Mouse (Mus musculus) midbrain, embryonic 13.5 days (tissue): ENCODE data around the gene Rgs9. TPM values are rescaled to one million over a fixed set of nuclear protein-coding genes. Genes with fewer than 3 reads are reported as not detected.

Source experiments
- ATAC-seq: fragments of 200-750 bp; cut with Nextera tagmentation; 2 replicates; pipeline ENCODE4 v1.8.0; 2017; ENCODE audit warnings: mild to moderate bottlenecking, moderate TSS enrichment, moderate library complexity
- H3K27ac ChIP-seq: fragments of 300-500 bp; sonication (generic); 2 replicates; pipeline ENCODE4 v1.5.1; 2015; ENCODE audit warnings: inconsistent platforms, mild to moderate bottlenecking, moderate library complexity
- H3K27me3 ChIP-seq: fragments of 300-500 bp; sonication (generic); 2 replicates; pipeline ENCODE4 v1.6.1; 2015; ENCODE audit warnings: mild to moderate bottlenecking, inconsistent platforms
- H3K36me3 ChIP-seq: fragments of 300-500 bp; sonication (generic); 2 replicates; pipeline ENCODE4 v1.6.1; 2015; ENCODE audit warnings: mild to moderate bottlenecking, inconsistent platforms
- H3K4me1 ChIP-seq: fragments of 300-500 bp; sonication (generic); replicated peaks from 2 replicates; pipeline ENCODE4 v1.6.1; 2015; ENCODE audit warnings: inconsistent platforms
- H3K4me2 ChIP-seq: fragments of 300-500 bp; sonication (generic); replicated peaks from 2 replicates; pipeline ENCODE4 v1.6.1; 2015; ENCODE audit warnings: moderate library complexity, mild to moderate bottlenecking, inconsistent platforms
- H3K4me3 ChIP-seq: fragments of 300-500 bp; sonication (generic); replicated peaks from 2 replicates; pipeline ENCODE4 v1.5.1; 2015; ENCODE audit warnings: mild to moderate bottlenecking, inconsistent platforms
- H3K9ac ChIP-seq: fragments of 300-500 bp; sonication (generic); replicated peaks from 2 replicates; pipeline ENCODE4 v1.6.1; 2015; ENCODE audit warnings: mild to moderate bottlenecking, inconsistent platforms
- H3K9me3 ChIP-seq: fragments of 300-500 bp; sonication (generic); 2 replicates; pipeline ENCODE4 v1.6.1; 2016; ENCODE audit warnings: mild to moderate bottlenecking, inconsistent platforms
- WGBS: fragments of 180-500 bp; shearing (Covaris S2); methylation state at CpG from one replicate; pipeline ENCODE4 v1.1.7; 2015; 5-methylcytosine and 5-hydroxymethylcytosine counted together
- polyA plus RNA-seq: library from polyadenylated mRNA; unstranded; fragments of >200 nt; fragmentation: Nextera tagmentation; extraction: Ambion mirVana; gene quantifications from 2 replicates; pipeline ENCODE4 v1.2.1, GENCODE M21; 2015

The Rgs9 gene
- polyA plus RNA-seq, 1 experiment from 2014 or later = 7.3 TPM

- Histone ChIP-seq H3K4me1 (peaks cover 12% of the 10 kb centered on the region; the same call in 1 of the 2 replicates), H3K4me3 (no peak overlapping the region), H3K4me2 (peak overlapping the region; percentile 36), H3K9ac (no peak overlapping the region), H3K27ac (no peak overlapping the region), H3K36me3 (no peaks in the 10 kb centered on the region), H3K9me3 (no peaks in the 10 kb centered on the region), H3K27me3 (no peaks in the 10 kb centered on the region)
- WGBS = 39% methylated on average over 17 of the region's 17 CpGs
- ATAC-seq = peak; percentile 79
Measured at GRCm38 (mm10) chr11:109330706-109331393, 32.9 kb upstream of the Rgs9 start.

DNA sequence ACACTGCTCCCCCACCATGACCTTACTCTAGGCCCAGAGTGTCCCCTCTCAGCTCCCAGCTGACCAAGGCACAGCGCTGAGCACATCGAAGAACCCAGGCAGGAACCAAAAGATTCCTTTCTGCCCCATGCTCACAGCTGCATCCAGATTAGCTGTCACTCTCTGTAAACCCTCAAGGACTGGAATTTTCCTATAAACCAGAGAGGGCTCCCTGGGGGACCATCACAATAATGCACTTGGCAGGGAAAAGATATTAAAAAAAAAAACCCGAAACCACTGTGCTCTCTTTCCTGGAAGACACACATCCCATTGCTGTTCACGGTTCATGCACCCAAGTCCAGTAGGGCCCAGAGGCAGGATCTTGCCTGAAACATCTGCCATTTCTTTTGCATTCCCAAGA, 31.4 kb upstream of the Rgs9 start:
- 73% methylated on average over 4 of the region's 4 CpGs for WGBS
- H3K4me2 ChIP-seq = no peak overlapping the region
- no peak overlapping the region for H3K27ac ChIP-seq
- H3K9ac ChIP-seq = no peak overlapping the region
- H3K27me3 ChIP-seq = no peaks in the 10 kb centered on the region
- H3K4me3 ChIP-seq = no peak overlapping the region
- no peaks in the 10 kb centered on the region for H3K9me3 ChIP-seq
- no peak for ATAC-seq
- no peaks in the 10 kb centered on the region for H3K36me3 ChIP-seq
- H3K4me1 ChIP-seq = peaks cover 12% of the 10 kb centered on the region; the same call in 1 of the 2 replicates

GRCm38 (mm10) chr11:109327952-109328351, 30.0 kb upstream of the Rgs9 start:
- Histone ChIP-seq H3K4me3 (no peak overlapping the region), H3K9ac (no peak overlapping the region), H3K27me3 (no peaks in the 10 kb centered on the region), H3K27ac (no peak overlapping the region), H3K9me3 (no peaks in the 10 kb centered on the region), H3K4me2 (no peak overlapping the region), H3K4me1 (peaks cover 12% of the 10 kb centered on the region; the same call in 1 of the 2 replicates), H3K36me3 (no peaks in the 10 kb centered on the region)
- 87% methylated on average over 10 of the region's 10 CpGs for WGBS
- no peak for ATAC-seq

DNA sequence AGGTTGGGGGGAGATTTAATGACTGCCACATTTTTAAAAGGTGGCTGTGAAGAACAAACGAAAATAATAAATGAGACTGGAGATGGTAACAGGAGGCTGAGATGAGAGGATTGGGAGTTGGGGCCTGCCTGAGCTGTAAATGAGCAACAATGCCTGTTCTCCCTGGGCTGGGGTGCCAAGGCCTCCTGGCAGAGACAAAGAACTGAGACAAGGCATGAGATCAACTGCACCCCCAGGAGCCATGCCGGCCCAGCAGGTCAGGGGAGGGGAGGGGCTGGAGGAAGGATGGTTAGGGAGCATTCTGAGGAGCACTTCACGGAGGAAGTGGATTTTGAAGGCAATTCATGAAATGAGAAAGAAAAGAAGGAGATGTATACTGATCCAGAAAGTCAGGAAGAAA, 29.5 kb upstream of the Rgs9 start:
- Histone ChIP-seq H3K27me3 (no peaks in the 10 kb centered on the region), H3K36me3 (no peaks in the 10 kb centered on the region), H3K4me3 (no peak overlapping the region), H3K27ac (peak overlapping the region; percentile 25; the same call in 1 of the 2 replicates), H3K4me1 (peaks cover 12% of the 10 kb centered on the region; the same call in 1 of the 2 replicates), H3K9me3 (no peaks in the 10 kb centered on the region), H3K4me2 (no peak overlapping the region), H3K9ac (no peak overlapping the region)
- no peak for ATAC-seq
- WGBS = 30% methylated on average over 3 of the region's 3 CpGs

GRCm38 (mm10) chr11:109326270-109326669, 28.3 kb upstream of the Rgs9 start:
- WGBS = 88% methylated on average over 13 of the region's 13 CpGs
- peaks cover 10% of the 10 kb centered on the region; the same call in 1 of the 2 replicates for H3K4me1 ChIP-seq

DNA sequence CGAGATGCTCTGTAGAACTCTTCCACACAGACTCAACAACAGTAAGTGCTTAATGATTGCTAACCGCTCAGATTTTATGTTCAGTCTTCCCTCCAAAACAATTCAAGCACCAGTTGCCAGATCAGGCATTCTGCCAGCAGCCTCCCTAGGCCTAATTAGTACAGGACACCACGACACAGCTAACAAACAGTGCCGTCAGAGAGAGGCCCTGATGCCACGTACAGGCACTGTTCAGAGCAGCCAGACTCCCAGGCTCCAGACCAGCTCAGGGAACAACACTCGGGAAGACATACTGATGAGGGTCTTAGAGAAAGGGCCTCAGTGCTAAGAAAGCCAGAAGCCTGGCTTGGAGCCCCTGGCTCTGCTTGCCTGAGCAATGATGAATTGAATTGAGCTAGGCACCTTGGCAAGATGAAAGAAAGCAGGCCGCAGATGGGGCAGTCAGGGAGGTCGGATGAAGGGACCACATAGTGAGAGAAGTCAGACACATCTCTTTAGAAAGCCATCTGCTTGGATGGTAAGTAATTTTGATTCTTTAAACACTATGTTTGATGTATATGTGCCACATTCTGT, 22.5 kb upstream of the Rgs9 start:
- WGBS = 39% methylated on average over 8 of the region's 8 CpGs

More at GRCm38 (mm10) chr11:109326270-109326669, 28.3 kb upstream of the Rgs9 start:
- Histone ChIP-seq H3K9me3 (no peaks in the 10 kb centered on the region), H3K9ac (no peak overlapping the region), H3K27ac (no peak overlapping the region), H3K36me3 (no peaks in the 10 kb centered on the region), H3K4me2 (no peak overlapping the region), H3K4me3 (no peak overlapping the region), H3K27me3 (no peaks in the 10 kb centered on the region)
- no peak for ATAC-seq

GRCm38 (mm10) chr11:109319946-109320345, 22.0 kb upstream of the Rgs9 start:
- no peaks in the 10 kb centered on the region for H3K36me3 ChIP-seq
- H3K4me2 ChIP-seq = no peak overlapping the region
- no peaks in the 10 kb centered on the region for H3K9me3 ChIP-seq
- ATAC-seq = no peak
- H3K4me1 ChIP-seq = 0 out of 2 replicates have a peak, but pooled peaks cover 8% of the 10 kb centered on the region
- 87% methylated on average over 5 of the region's 5 CpGs for WGBS
- H3K27ac ChIP-seq = peak overlapping the region; percentile 65; the same call in 1 of the 2 replicates
- peaks cover 9% of the 10 kb centered on the region for H3K27me3 ChIP-seq
- H3K4me3 ChIP-seq = no peak overlapping the region
- no peak overlapping the region for H3K9ac ChIP-seq

More for the DNA sequence above, 22.5 kb upstream of the Rgs9 start:
- Histone ChIP-seq H3K9me3 (no peaks in the 10 kb centered on the region), H3K9ac (peak overlapping the region; percentile 41; the same call in 1 of the 2 replicates), H3K27me3 (peaks cover 5% of the 10 kb centered on the region; the same call in 1 of the 2 replicates), H3K4me2 (no peak overlapping the region), H3K36me3 (no peaks in the 10 kb centered on the region), H3K27ac (peak overlapping the region; percentile 65), H3K4me1 (0 out of 2 replicates have a peak, but pooled peaks cover 8% of the 10 kb centered on the region), H3K4me3 (no peak overlapping the region)
- ATAC-seq = peak; percentile 83

GRCm38 (mm10) chr11:109319471-109319870, 21.5 kb upstream of the Rgs9 start:
- no peaks in the 10 kb centered on the region for H3K9me3 ChIP-seq
- no peak for ATAC-seq
- H3K27ac ChIP-seq = no peak overlapping the region

GRCm38 (mm10) chr11:109316921-109317320, 19.0 kb upstream of the Rgs9 start:
- Histone ChIP-seq H3K27me3 (peaks cover 22% of the 10 kb centered on the region), H3K9me3 (no peaks in the 10 kb centered on the region), H3K4me1 (0 out of 2 replicates have a peak, but pooled peaks cover 8% of the 10 kb centered on the region), H3K9ac (no peak overlapping the region), H3K4me3 (no peak overlapping the region), H3K27ac (no peak overlapping the region), H3K4me2 (no peak overlapping the region), H3K36me3 (no peaks in the 10 kb centered on the region)
- WGBS = 44% methylated on average over 4 of the region's 4 CpGs
- no peak for ATAC-seq

More at GRCm38 (mm10) chr11:109319471-109319870, 21.5 kb upstream of the Rgs9 start:
- no peak overlapping the region for H3K4me3 ChIP-seq
- peaks cover 10% of the 10 kb centered on the region for H3K27me3 ChIP-seq
- 96% methylated on average over 4 of the region's 4 CpGs for WGBS
- no peak overlapping the region for H3K4me2 ChIP-seq
- H3K4me1 ChIP-seq = 0 out of 2 replicates have a peak, but pooled peaks cover 8% of the 10 kb centered on the region
- no peak overlapping the region for H3K9ac ChIP-seq
- H3K36me3 ChIP-seq = no peaks in the 10 kb centered on the region

GRCm38 (mm10) chr11:109311885-109312605, 14.1 kb upstream of the Rgs9 start:
- Histone ChIP-seq H3K36me3 (no peaks in the 10 kb centered on the region), H3K4me3 (peak overlapping the region; percentile 64), H3K27ac (peak overlapping the region; percentile 79), H3K9me3 (no peaks in the 10 kb centered on the region), H3K4me1 (no peaks in the 10 kb centered on the region), H3K9ac (peak overlapping the region; percentile 82), H3K4me2 (peak overlapping the region; percentile 62), H3K27me3 (peaks cover 22% of the 10 kb centered on the region)
- peak; percentile 97 for ATAC-seq
- WGBS = 10% methylated on average over 20 of the region's 20 CpGs

- no peak overlapping the region for H3K9ac ChIP-seq
- 0 out of 2 replicates have a peak, but pooled peaks cover 4% of the 10 kb centered on the region for H3K9me3 ChIP-seq
- no peaks in the 10 kb centered on the region for H3K36me3 ChIP-seq
- no peak overlapping the region for H3K4me2 ChIP-seq
- no peaks in the 10 kb centered on the region for H3K27me3 ChIP-seq
- ATAC-seq = no peak
- no peaks in the 10 kb centered on the region for H3K4me1 ChIP-seq
- H3K27ac ChIP-seq = no peak overlapping the region
- no peak overlapping the region for H3K4me3 ChIP-seq
- 67% methylated on average over 5 of the region's 5 CpGs for WGBS
Measured at GRCm38 (mm10) chr11:109305680-109306079, 7.8 kb upstream of the Rgs9 start.

GRCm38 (mm10) chr11:109302338-109302737, 4.4 kb upstream of the Rgs9 start:
- Histone ChIP-seq H3K27me3 (peaks cover 3% of the 10 kb centered on the region; the same call in 1 of the 2 replicates), H3K36me3 (no peaks in the 10 kb centered on the region), H3K4me1 (peaks cover 6% of the 10 kb centered on the region), H3K9ac (no peak overlapping the region), H3K9me3 (0 out of 2 replicates have a peak, but pooled peaks cover 4% of the 10 kb centered on the region), H3K27ac (no peak overlapping the region), H3K4me3 (no peak overlapping the region), H3K4me2 (no peak overlapping the region)
- WGBS = 72% methylated on average over 4 of the region's 4 CpGs
- ATAC-seq = no peak
